Mouse (Mus musculus) left cerebral cortex, postnatal 14 days (tissue): ENCODE measurements around the gene Fam168b. TPM values are rescaled to one million over a fixed set of nuclear protein-coding genes. Genes with fewer than 3 reads are reported as not detected.
A peak's percentile ranks its signal among the peaks of the same experiment; 100 is the strongest.

Experiments used
- DNase-seq, 2 experiments: peaks; one replicate each; pipeline ENCODE4 v3.0.0; 2021 to 2022; ENCODE audit warnings: low spot score in 2 of 2, mixed read lengths in 1 of 2
- intact Hi-C: fragments of 180-260 bp; cut with DNase I; formaldehyde crosslinking; loops from one replicate; pipeline ENCODE4 v1.15.1; 2025
- total RNA-seq, 2 experiments: library from RNA; stranded (reverse); gene quantifications; 2 replicates each; pipeline ENCODE4 v1.2.3; 2021

Fam168b gene
- total RNA-seq, 2 experiments from 2014 or later, result 234 to 251 TPM

GRCm38 (mm10) chr1:34853786-34854185, 10.9 kb upstream of the Fam168b start:
- DNase-seq, result no peak
- intact Hi-C loops, result no loop called here

DNA sequence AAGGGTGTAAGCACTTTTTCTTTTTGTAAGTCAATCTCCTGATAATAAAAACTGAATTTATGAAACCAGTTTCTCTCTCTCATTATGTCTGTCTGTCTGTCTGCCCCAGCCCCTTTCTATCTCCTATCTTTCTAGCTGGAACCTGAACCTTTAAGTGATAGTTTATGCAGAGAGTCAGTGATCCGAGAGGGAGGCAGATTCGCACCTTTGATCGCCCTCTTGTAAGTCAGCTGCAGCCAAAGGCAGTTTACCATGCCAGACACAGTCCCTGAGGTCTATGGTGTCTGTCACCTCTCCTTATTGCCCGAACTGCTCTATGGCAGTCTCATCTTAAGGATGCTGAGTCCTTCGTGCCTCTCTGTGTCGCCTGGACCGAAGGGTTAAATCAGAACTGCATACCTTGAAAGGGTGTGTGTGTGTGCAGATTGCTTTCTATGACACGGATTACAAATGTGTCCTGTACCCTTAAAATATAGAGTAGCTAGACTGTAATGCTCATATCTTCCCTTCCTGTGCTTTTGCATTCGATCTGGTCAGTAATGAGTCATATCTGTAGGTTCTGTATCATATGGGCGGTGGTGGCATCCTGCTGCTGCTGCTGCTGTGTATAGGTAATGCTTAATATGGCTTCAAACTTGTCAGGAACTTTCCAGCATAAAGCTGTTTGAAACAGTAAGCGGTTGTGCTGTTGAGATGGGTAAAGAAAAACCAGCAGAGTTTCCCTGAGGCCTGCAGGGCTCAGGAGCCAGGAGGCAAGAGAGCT, 9.4 kb upstream of the Fam168b start:
- intact Hi-C loops, result no loop called here
- DNase-seq, result no peak

DNA sequence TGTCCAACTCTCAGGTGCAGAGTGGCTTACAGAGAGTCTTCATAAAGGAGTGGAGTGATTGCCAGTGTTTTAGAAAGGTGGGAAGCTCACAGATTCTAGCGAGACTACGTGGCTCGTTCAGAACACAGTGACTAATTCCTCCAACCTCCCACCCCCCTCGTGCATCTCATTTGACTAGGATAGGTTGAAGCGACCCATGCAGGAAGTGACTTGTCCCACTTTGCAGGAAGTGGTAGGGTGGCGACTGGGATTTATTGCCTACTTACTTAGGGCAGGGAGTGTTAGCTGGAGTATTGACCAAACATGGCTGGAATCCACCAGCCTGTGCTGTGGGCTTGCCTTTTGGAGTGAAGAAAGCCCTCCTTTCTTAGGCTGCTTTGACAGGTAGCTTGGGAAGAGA, 8.7 kb upstream of the Fam168b start:
- intact Hi-C loops, result no loop called here
- DNase-seq, result peak; percentile 34 to 60

GRCm38 (mm10) chr1:34850343-34851136, 7.7 kb upstream of the Fam168b start:
- intact Hi-C loops, result no loop called here
- peak in 1 of 2 experiments; percentile 25 for DNase-seq

DNA sequence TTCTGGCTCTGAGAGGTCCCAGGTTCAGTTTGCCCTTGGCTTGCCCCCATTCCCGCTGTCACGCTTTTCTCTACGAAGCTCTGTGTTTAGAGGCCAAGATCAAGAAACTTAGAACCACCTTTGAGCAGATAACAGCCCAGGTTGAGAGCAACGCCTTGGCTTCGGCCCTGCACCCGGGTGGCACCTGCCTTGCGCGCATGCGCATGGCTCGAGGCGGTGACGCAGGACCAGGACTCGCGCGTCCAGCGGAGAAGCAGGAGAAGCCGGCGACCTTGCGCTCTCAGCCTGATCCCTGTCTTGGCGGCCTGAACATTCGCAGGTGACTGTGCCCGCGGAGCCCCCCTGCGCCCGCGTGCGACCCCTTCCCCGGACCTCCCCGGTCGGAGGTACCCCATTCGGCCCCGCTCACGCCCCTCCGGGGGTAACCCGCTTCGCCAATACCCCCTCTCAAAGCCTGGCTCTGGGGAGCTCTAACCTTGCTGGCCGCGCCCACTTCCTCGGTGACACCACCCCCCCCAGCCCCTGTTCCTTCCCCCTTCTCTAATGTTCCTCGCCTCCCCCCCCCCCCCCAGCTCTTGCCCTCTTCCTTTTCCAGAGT, 7.0 kb upstream of the Fam168b start, which contains the start of gene Plekhb2:
Plekhb2 (plus strand) TSS at position 232 of the 598 bp plus-strand sequence.
- peak; percentile 80 to 86 for DNase-seq
- intact Hi-C loops, result no loop called here

- no peak for DNase-seq
- intact Hi-C loops, result no loop called here
Observed at GRCm38 (mm10) chr1:34847070-34847469, 4.2 kb upstream of the Fam168b start.

GRCm38 (mm10) chr1:34842389-34842861, 440 bp downstream of the Fam168b start:
- intact Hi-C loops, result no loop called here
- peak in 1 of 2 experiments; percentile 35 for DNase-seq

DNA sequence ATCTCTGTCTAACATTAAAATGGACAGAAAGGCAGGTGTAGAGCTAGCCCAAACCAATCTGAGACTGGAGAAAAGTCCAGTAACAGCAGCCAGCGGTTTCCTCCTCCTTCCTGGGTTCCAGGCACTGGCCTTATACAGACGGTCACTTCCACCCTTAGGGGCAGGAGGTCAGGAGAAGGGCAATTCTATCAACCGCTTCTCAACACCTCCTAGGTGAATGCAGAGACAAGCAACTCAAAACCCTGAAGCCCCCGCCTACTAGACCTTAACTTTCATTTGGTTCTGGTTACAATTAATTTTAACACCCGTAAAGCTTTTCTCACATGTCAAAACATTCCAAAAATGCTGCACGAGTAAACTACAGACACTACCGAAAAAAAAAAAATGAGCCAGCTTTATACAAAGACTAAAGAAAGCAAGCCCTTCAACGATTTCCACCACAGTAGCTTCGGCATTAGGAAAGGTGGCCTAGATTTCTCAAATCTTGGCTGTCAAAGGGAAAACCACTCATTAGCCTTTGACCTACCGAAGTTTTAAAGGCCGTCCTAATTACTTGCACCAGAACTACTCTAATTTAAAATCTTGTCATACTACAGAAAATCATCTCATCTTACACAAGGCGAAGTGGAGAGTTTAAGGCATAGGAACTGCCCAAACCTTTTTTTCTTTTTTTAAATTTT, 1.0 kb downstream of the Fam168b start:
- intact Hi-C loops, result no loop called here
- DNase-seq, result no peak

DNA sequence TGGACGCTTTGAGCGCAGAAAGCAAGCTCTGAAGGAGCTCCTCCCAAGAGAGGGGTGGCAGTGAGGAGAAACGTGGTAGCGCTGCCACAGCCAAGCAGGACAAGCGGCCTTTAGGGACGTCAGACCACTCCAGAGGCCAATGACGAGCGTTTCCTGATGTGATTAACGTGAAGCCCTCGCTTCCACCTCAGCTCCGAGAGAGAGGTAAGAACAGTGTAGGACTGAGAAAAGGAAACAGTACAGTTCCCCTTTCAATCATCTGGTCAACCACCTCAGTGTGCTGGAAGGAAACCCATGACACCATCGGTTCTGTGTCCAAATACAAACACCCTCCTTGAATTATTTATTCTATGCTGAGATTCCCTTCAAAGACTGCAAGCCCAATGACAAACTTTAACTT, 3.6 kb downstream of the Fam168b start:
- intact Hi-C loops, result no loop called here
- no peak for DNase-seq

GRCm38 (mm10) chr1:34837951-34838689, 4.7 kb downstream of the Fam168b start:
- intact Hi-C loops, result no loop called here
- no peak for DNase-seq

GRCm38 (mm10) chr1:34834904-34835303, 8.0 kb downstream of the Fam168b start:
- intact Hi-C loops, result no loop called here
- DNase-seq, result no peak

- no peak for DNase-seq
- intact Hi-C loops, result no loop called here
Observed at GRCm38 (mm10) chr1:34831381-34831780, 11.5 kb downstream of the Fam168b start.

DNA sequence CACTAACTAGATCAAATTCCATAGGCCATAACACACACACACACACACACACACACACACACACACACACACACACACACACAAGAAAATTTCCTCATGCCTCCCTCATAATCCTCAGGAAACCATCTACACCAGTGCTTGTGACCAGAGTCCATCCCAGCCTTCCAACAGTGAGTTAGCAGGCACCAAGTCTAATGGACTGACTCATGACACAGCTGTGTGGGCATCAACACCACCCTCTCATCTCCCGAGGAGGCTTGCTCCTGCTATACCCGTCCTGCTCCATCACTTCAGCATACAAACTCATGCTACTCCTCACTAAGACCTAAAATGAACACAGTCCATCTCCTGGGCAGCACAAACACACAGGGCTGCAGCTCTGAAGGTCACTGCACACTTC, 11.9 kb downstream of the Fam168b start:
- intact Hi-C loops, result no loop called here
- DNase-seq, result no peak

- no peak for DNase-seq
- intact Hi-C loops, result no loop called here
Observed at GRCm38 (mm10) chr1:34828528-34829294, 14.2 kb downstream of the Fam168b start.

GRCm38 (mm10) chr1:34827900-34828299, 15.0 kb downstream of the Fam168b start:
- DNase-seq, result no peak
- intact Hi-C loops, result no loop called here

DNA sequence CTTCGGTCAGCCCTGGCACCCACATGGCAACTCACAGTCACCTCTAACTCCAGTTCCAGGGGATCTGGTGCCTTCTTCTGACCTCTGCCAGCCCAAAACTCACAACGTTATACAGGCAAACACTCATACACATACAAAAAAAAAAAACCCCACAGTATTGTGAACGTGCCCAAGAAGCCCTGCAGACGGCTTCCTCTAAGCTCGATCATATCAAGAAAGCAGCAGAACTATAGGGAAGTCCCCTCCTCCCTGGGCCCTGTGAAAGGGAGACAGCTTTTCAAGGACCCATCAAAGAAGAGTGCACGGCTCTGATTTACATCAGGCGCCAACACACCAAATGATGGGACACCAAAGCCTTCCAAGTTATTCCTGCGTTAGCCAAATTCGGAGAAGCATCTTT, 17.0 kb downstream of the Fam168b start:
- intact Hi-C loops, result no loop called here
- no peak for DNase-seq

- intact Hi-C loops, result no loop called here
- DNase-seq, result no peak
Observed at GRCm38 (mm10) chr1:34824208-34824607, 18.7 kb downstream of the Fam168b start.

- intact Hi-C loops, result no loop called here
Observed at GRCm38 (mm10) chr1:34823353-34823752, 19.5 kb downstream of the Fam168b start.

More at GRCm38 (mm10) chr1:34823353-34823752, 19.5 kb downstream of the Fam168b start:
- no peak for DNase-seq
